Mouse (Mus musculus) heart, embryonic 11.5 days (tissue): ENCODE results near the gene Reep3. TPM values are rescaled to one million over a fixed set of nuclear protein-coding genes. Genes with fewer than 3 reads are reported as not detected.
A peak's percentile ranks its signal among the peaks of the same experiment; 100 is the strongest.
"Not testable (repeated sequence)": the region's sequence is repeated elsewhere in the genome, so short reads cannot be mapped to it uniquely, and the experiment has no call there.

Source experiments
- ATAC-seq: fragments of 200-750 bp; cut with Nextera tagmentation; replicated peaks from 2 replicates; pipeline ENCODE4 v1.8.0; 2017; ENCODE audit warnings: moderate library complexity; ENCODE audit not compliant: insufficient number of reproducible peaks, low FRiP score, low TSS enrichment
- H3K27ac ChIP-seq: fragments of 300-500 bp; sonication (generic); 2 replicates; pipeline ENCODE4 v1.5.1; 2014; ENCODE audit warnings: mild to moderate bottlenecking, low read depth, low read length
- H3K27me3 ChIP-seq: fragments of 300-500 bp; sonication (generic); 2 replicates; pipeline ENCODE4 v1.6.1; 2014; ENCODE audit warnings: mild to moderate bottlenecking, low read length, mixed read lengths; ENCODE audit not compliant: control insufficient read depth, insufficient read depth
- H3K36me3 ChIP-seq: fragments of 300-500 bp; sonication (generic); 2 replicates; pipeline ENCODE4 v1.6.1; 2014; ENCODE audit warnings: mild to moderate bottlenecking, low read length, moderate library complexity, mixed read lengths; ENCODE audit not compliant: control insufficient read depth, insufficient read depth
- H3K4me1 ChIP-seq: fragments of 300-500 bp; sonication (generic); 2 replicates; pipeline ENCODE4 v1.6.1; 2014; ENCODE audit warnings: low read length; ENCODE audit not compliant: control insufficient read depth, insufficient read depth
- H3K4me2 ChIP-seq: fragments of 300-500 bp; sonication (generic); 2 replicates; pipeline ENCODE4 v1.6.1; 2014; ENCODE audit warnings: mild to moderate bottlenecking, moderate library complexity
- H3K4me3 ChIP-seq: fragments of 300-500 bp; sonication (generic); 2 replicates; pipeline ENCODE4 v1.5.1; 2014; ENCODE audit warnings: low read depth, low read length
- H3K9ac ChIP-seq: fragments of 300-500 bp; sonication (generic); 2 replicates; pipeline ENCODE4 v1.6.1; 2014; ENCODE audit warnings: mild to moderate bottlenecking, low read depth, low read length, moderate library complexity
- H3K9me3 ChIP-seq: fragments of 300-500 bp; sonication (generic); replicated peaks from 2 replicates; pipeline ENCODE4 v1.6.1; 2016; ENCODE audit warnings: low read length; ENCODE audit not compliant: control insufficient read depth
- WGBS: fragments of 180-500 bp; shearing (Covaris S2); extraction: QIAGEN DNeasy Blood & Tissue Kit; methylation state at CpG from one replicate; pipeline ENCODE4 v1.1.7; 2014; ENCODE audit not compliant: insufficient replicate concordance; 5-methylcytosine and 5-hydroxymethylcytosine counted together
- polyA plus RNA-seq: library from polyadenylated mRNA; unstranded; fragments of >200 nt; fragmentation: Nextera tagmentation; extraction: Ambion mirVana; gene quantifications from 2 replicates; pipeline ENCODE4 v1.2.1, GENCODE M21; 2014

The Reep3 gene
- polyA plus RNA-seq, 1 experiment from 2014 or later, result 23.7 TPM

DNA sequence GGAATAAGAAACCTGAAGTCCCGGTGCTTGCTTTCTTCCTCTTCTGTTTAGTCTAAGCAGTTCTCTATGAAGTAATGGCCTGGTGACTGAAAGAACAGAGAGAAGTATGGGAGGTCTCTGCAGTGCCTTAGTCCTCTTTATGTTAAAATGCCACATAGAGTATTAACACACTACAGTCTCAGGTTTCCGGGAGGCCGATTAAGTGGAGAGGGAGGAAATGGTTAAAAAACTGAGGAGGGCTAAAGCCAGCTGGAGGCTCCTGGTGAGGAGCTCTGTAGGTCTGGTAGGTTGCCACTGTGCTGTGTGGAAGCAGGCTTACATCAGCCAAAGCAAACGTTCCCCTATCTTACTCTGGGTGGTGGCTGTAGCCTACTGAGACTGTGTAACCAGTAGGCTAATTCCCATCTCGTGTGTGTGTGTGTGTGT, 18.9 kb upstream of the Reep3 start:
- Histone ChIP-seq H3K36me3 (no peaks in the 10 kb centered on the region), H3K9me3 (no peaks in the 10 kb centered on the region), H3K27me3 (no peaks in the 10 kb centered on the region), H3K27ac (peak overlapping the region; percentile 12), H3K4me1 (peaks cover 49% of the 10 kb centered on the region), H3K4me2 (no peak overlapping the region), H3K9ac (no peak overlapping the region), H3K4me3 (no peak overlapping the region)
- 0 out of 2 replicates have a peak, but pooled peaks have one; percentile 55 for ATAC-seq
- 17% methylated on average over 5 of the region's 5 CpGs for WGBS

DNA sequence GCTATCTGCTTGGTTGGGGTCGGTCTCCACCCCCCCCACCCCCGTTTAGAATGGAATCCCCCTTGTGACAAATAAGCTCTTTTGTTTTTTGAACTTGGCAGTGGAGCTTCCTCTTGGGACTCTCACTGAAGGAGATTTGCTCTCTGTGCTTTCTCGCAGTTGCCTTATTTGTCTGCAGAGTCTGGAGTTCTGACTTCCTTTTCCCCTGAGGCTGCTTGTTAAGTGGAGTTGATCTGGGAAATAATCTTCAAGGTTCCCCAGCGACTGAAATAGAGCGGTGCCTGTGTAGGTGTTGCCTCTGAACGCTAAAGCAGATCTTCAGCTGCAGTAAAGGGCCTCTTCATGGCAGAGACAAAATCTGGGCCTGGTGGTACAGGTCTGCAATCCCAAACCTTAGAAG, 18.4 kb upstream of the Reep3 start:
- Histone ChIP-seq H3K4me3 (no peak overlapping the region), H3K27me3 (no peaks in the 10 kb centered on the region), H3K27ac (peak overlapping the region; percentile 12), H3K4me2 (no peak overlapping the region), H3K9ac (0 out of 2 replicates have a peak overlapping the region, but pooled peaks have one; percentile 11), H3K9me3 (no peaks in the 10 kb centered on the region), H3K36me3 (no peaks in the 10 kb centered on the region), H3K4me1 (peaks cover 46% of the 10 kb centered on the region)
- 12% methylated on average over 6 of the region's 6 CpGs for WGBS
- ATAC-seq, result no peak

DNA sequence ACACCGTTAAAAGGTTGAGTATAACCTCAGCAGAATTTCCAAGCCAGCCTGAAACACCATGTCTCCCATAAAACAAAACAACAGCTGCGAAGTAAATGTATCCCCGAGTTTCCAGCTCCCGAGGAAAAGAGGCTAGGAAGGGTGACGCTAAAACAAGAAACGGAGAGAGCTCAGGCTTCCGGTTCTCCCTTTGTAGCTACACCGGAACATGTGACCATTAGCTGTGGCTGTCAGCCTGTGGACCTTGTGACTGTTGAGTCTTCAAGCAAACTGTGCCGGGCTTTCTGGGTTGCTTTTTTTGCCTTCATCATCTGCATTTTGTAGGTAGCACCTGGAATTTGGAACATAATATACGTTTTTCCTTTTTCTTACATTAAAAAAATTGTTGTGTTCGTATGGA, 17.1 kb upstream of the Reep3 start:
- ATAC-seq, result no peak
- Histone ChIP-seq H3K27me3 (no peaks in the 10 kb centered on the region), H3K36me3 (no peaks in the 10 kb centered on the region), H3K9ac (no peak overlapping the region), H3K4me1 (peaks cover 41% of the 10 kb centered on the region), H3K4me3 (no peak overlapping the region), H3K27ac (no peak overlapping the region), H3K4me2 (no peak overlapping the region), H3K9me3 (no peaks in the 10 kb centered on the region)
- 87% methylated on average over 11 of the region's 11 CpGs for WGBS

DNA sequence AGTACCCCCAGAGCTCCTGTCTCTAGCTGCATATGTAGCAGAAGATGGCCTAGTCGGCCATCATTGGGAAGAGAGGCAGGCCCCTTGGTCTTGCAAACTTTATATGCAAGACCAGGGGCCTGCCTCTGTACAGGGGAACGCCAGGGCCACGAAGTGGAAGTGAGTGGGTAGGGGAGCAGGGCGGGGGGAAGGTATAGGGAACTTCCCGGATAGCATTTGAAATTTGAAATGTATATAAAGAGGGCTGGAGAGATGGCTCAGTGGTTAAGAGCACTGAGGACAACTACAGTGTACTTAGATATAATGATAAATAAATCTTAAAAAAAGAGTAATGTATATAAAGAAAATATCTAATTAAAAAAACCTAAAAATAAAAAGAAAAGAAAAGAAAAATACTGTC, 16.2 kb upstream of the Reep3 start:
- peaks cover 47% of the 10 kb centered on the region for H3K4me1 ChIP-seq
- not testable (repeated sequence) for ATAC-seq, H3K4me2 ChIP-seq, H3K27me3 ChIP-seq, H3K27ac ChIP-seq, H3K9ac ChIP-seq, H3K9me3 ChIP-seq, H3K4me3 ChIP-seq, H3K36me3 ChIP-seq
- 82% methylated on average over 5 of the region's 5 CpGs for WGBS

DNA sequence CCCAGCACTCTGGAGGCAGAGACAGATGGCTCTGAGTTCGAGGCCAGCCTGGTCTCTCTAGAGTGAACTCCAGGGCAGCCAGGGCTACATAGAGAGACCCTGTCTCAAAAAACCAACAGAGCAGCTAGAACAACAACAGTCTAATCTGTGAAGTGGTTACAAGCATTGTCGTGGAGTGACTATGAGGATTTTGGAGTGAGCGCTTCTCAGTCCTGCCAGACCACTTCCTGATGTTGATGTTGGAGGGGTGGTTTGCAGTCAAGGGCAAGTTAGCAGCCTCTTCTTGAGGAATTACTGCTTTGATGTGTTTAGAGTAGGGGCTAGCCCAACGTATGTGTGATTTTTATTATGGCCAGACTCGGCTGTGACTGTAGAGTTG, 15.0 kb upstream of the Reep3 start:
- H3K27me3 ChIP-seq, result no peaks in the 10 kb centered on the region
- no peaks in the 10 kb centered on the region; the same call in 1 of the 2 replicates for H3K36me3 ChIP-seq
- H3K4me1 ChIP-seq, result peaks cover 58% of the 10 kb centered on the region
- H3K9me3 ChIP-seq, result no peaks in the 10 kb centered on the region
- 0 out of 2 replicates have a peak overlapping the region, but pooled peaks have one; percentile 10 for H3K27ac ChIP-seq
- 65% methylated on average over 5 of the region's 5 CpGs for whole genome bisulfite sequencing
- no peak overlapping the region for H3K9ac ChIP-seq
- no peak overlapping the region for H3K4me3 ChIP-seq
- ATAC-seq, result no peak
- H3K4me2 ChIP-seq, result no peak overlapping the region

DNA sequence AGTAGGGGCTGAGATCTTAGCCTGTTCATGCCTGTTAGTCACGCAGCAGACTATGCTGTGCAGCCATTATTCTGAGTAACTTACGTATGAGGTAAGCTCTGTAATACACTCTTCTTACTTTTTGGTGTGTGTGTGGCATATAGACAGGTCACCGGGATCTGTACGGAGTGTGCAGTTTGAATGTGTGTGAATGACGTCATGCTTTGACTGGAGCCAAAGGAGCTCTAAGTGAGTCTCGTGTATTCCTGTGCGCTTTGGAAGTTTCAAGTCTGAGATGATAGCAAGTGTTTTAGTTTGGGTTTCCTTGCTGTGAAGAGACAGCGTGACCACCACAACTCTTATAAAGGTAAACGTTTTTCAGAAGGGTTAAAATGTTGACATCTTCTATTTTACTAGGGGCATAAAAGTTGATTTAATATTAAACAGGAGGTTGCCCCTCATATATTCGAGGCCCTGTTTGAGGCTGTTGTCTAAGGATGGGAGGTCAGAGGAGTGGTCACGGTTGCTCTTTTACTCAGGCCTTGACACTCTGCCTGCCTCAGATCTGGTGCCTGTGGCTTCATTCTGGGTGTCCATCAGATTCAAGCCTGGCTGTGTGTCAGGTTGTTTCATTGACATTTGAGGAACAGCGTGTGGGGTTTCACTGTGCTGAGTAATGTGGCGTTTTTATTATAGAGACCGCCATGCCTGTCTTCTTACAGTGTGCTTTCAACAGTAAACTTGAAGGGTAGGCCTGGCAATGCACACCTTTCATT, 14.5 kb upstream of the Reep3 start:
- H3K9ac ChIP-seq, result no peak overlapping the region
- H3K27ac ChIP-seq, result no peak overlapping the region
- no peak overlapping the region for H3K4me3 ChIP-seq
- 82% methylated on average over 14 of the region's 14 CpGs for WGBS
- H3K4me1 ChIP-seq, result peaks cover 58% of the 10 kb centered on the region
- no peaks in the 10 kb centered on the region for H3K27me3 ChIP-seq
- no peaks in the 10 kb centered on the region for H3K9me3 ChIP-seq
- ATAC-seq, result no peak
- no peaks in the 10 kb centered on the region; the same call in 1 of the 2 replicates for H3K36me3 ChIP-seq
- H3K4me2 ChIP-seq, result no peak overlapping the region

DNA sequence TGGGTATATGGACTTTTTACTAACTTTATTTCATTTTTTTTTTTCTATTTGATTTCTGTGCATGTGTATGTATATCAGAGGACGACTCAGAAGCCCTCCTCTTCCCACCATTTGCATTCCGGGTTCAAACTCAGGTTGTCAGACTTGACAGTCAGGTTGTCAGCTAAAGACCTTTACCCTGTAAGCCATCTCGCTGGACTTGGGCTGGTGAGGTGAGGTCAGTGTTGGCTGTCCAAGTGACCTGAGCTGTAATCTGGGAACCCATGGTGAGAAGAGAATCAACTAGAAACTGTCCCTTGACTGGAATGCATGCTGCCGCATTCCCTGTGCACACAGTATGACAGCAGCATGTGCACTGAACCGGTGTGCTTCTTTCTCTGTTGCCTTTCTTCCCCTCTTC, 12.9 kb upstream of the Reep3 start:
- H3K27ac ChIP-seq, result no peak overlapping the region
- no peak for ATAC-seq
- no peaks in the 10 kb centered on the region for H3K9me3 ChIP-seq
- no peaks in the 10 kb centered on the region for H3K27me3 ChIP-seq
- H3K4me1 ChIP-seq, result peaks cover 60% of the 10 kb centered on the region
- H3K4me2 ChIP-seq, result no peak overlapping the region
- H3K36me3 ChIP-seq, result no peaks in the 10 kb centered on the region; the same call in 1 of the 2 replicates
- no peak overlapping the region for H3K4me3 ChIP-seq
- WGBS, result 85% methylated on average over 5 of the region's 5 CpGs
- no peak overlapping the region for H3K9ac ChIP-seq

DNA sequence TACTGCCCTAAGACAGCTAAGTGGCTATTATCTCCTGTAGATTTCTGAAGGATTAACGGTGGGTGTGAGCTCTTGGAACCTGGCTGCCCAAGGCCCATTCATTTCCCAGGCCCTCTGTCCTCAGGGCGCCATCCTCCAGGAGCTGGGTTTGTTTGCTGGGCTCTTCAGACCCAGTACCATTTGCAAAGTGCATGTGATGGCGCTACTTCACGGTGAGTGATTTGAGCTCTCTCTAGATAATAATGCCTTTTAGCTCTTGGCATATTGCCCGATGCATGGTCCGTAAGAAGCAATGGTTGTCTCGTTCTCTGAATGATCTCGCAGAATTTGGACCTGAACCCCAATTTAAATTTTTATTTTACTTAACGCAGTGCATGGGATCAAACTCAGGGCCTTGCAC, 11.4 kb upstream of the Reep3 start:
- H3K27me3 ChIP-seq, result no peaks in the 10 kb centered on the region
- no peak overlapping the region for H3K4me2 ChIP-seq
- H3K9me3 ChIP-seq, result no peaks in the 10 kb centered on the region
- peaks cover 75% of the 10 kb centered on the region for H3K4me1 ChIP-seq
- no peak overlapping the region for H3K4me3 ChIP-seq
- H3K27ac ChIP-seq, result no peak overlapping the region
- no peak for ATAC-seq
- H3K36me3 ChIP-seq, result no peaks in the 10 kb centered on the region; the same call in 1 of the 2 replicates
- WGBS, result 70% methylated on average over 9 of the region's 9 CpGs
- no peak overlapping the region for H3K9ac ChIP-seq
